Mouse (Mus musculus): ENCODE results near the gene Vac14. TPM values are rescaled to one million over a fixed set of nuclear protein-coding genes. Genes with fewer than 3 reads are reported as not detected.

The Vac14 gene
- 28.3 and 30.5 TPM in 2 replicates for polyA plus RNA-seq (2016; fragmentation: Nextera tagmentation; extraction: Ambion mirVana)

GRCm38 (mm10) chr8:110618391-110619207, at the start of gene Vac14:
Gene Vac14 (plus strand): TSS chr8:110618585.
- Histone ChIP-seq H3K4me2 (peak within 1 kb of the TSS; percentile 92), H3K4me1 (peaks cover 39% of the 10 kb centered on the region), H3K27me3 (replicated peaks) (peaks cover 18% of the 10 kb centered on the region; the same call in 1 of the 2 replicates), H3K9me3 (replicated peaks) (no peaks in the 10 kb centered on the region), H3K4me3 (peak within 1 kb of the TSS; percentile 95), H3K9ac (peak within 1 kb of the TSS; percentile 84), H3K36me3 (peaks cover 4% of the 10 kb centered on the region; the same call in 1 of the 2 replicates), H3K27ac (peak within 1 kb of the TSS; percentile 70)
- peak; percentile 94 for ATAC-seq
- under 1% methylated on average over 67 of the region's 67 CpGs for WGBS (ENCODE audit: insufficient replicate concordance)

GRCm38 (mm10) chr8:110592641-110593040, 25.7 kb upstream of the Vac14 start:
- WGBS (ENCODE audit: insufficient replicate concordance) = 58% methylated on average over 9 of the region's 9 CpGs
- H3K36me3 ChIP-seq = no peaks in the 10 kb centered on the region
- no peaks in the 10 kb centered on the region for H3K9me3 ChIP-seq (replicated peaks)
- H3K27ac ChIP-seq = no peak overlapping the region
- ATAC-seq = no peak
- no peak overlapping the region for H3K9ac ChIP-seq
- no peak overlapping the region for H3K4me3 ChIP-seq
- H3K4me1 ChIP-seq = no peaks in the 10 kb centered on the region
- no peaks in the 10 kb centered on the region for H3K27me3 ChIP-seq (replicated peaks)
- H3K4me2 ChIP-seq = no peak overlapping the region

GRCm38 (mm10) chr8:110594164-110594563, 24.2 kb upstream of the Vac14 start:
- ATAC-seq = no peak
- H3K36me3 ChIP-seq = no peaks in the 10 kb centered on the region
- H3K27ac ChIP-seq = no peak overlapping the region
- 0 out of 2 replicates have a peak, but pooled peaks cover 7% of the 10 kb centered on the region for H3K27me3 ChIP-seq (replicated peaks)
- no peak overlapping the region for H3K4me2 ChIP-seq
- H3K4me1 ChIP-seq = no peaks in the 10 kb centered on the region
- 67% methylated on average over 6 of the region's 6 CpGs for WGBS (ENCODE audit: insufficient replicate concordance)
- H3K9me3 ChIP-seq (replicated peaks) = no peaks in the 10 kb centered on the region
- H3K4me3 ChIP-seq = no peak overlapping the region
- no peak overlapping the region for H3K9ac ChIP-seq

GRCm38 (mm10) chr8:110604556-110604955, 13.8 kb upstream of the Vac14 start:
- Histone ChIP-seq H3K9ac (no peak overlapping the region), H3K27me3 (replicated peaks) (peaks cover 9% of the 10 kb centered on the region), H3K4me2 (no peak overlapping the region), H3K9me3 (replicated peaks) (no peaks in the 10 kb centered on the region), H3K4me1 (no peaks in the 10 kb centered on the region), H3K36me3 (no peaks in the 10 kb centered on the region), H3K27ac (no peak overlapping the region), H3K4me3 (no peak overlapping the region)
- 3% methylated on average over 1 of the region's 1 CpGs for WGBS (ENCODE audit: insufficient replicate concordance)
- ATAC-seq = no peak

- Histone ChIP-seq H3K27ac (no peak overlapping the region), H3K36me3 (no peaks in the 10 kb centered on the region), H3K4me3 (no peak overlapping the region), H3K9me3 (replicated peaks) (no peaks in the 10 kb centered on the region), H3K4me1 (no peaks in the 10 kb centered on the region), H3K4me2 (no peak overlapping the region), H3K27me3 (replicated peaks) (peaks cover 13% of the 10 kb centered on the region), H3K9ac (no peak overlapping the region)
- 42% methylated on average over 6 of the region's 6 CpGs for WGBS (ENCODE audit: insufficient replicate concordance)
- ATAC-seq = no peak
Measured at GRCm38 (mm10) chr8:110605401-110606015, 12.9 kb upstream of the Vac14 start.

GRCm38 (mm10) chr8:110615730-110616129, 2.7 kb upstream of the Vac14 start:
- no peak overlapping the region for H3K9ac ChIP-seq
- peaks cover 32% of the 10 kb centered on the region for H3K4me1 ChIP-seq
- H3K36me3 ChIP-seq = no peaks in the 10 kb centered on the region
- H3K27ac ChIP-seq = no peak overlapping the region
- peaks cover 30% of the 10 kb centered on the region; the same call in 1 of the 2 replicates for H3K27me3 ChIP-seq (replicated peaks)
- H3K4me2 ChIP-seq = no peak overlapping the region
- no peaks in the 10 kb centered on the region for H3K9me3 ChIP-seq (replicated peaks)
- no peak for ATAC-seq
- WGBS (ENCODE audit: insufficient replicate concordance) = 36% methylated on average over 3 of the region's 3 CpGs
- H3K4me3 ChIP-seq = no peak overlapping the region

- Histone ChIP-seq H3K9ac (peak overlapping the region; percentile 41; the same call in 1 of the 2 replicates), H3K4me2 (peak overlapping the region; percentile 92), H3K9me3 (replicated peaks) (no peaks in the 10 kb centered on the region), H3K4me1 (peaks cover 39% of the 10 kb centered on the region), H3K4me3 (peak overlapping the region; percentile 95), H3K36me3 (peaks cover 4% of the 10 kb centered on the region; the same call in 1 of the 2 replicates), H3K27me3 (replicated peaks) (peaks cover 23% of the 10 kb centered on the region; the same call in 1 of the 2 replicates), H3K27ac (no peak overlapping the region)
- ATAC-seq = no peak
- 17% methylated on average over 14 of the region's 14 CpGs for WGBS (ENCODE audit: insufficient replicate concordance)
Measured at GRCm38 (mm10) chr8:110617801-110618358, 505 bp upstream of the Vac14 start.

GRCm38 (mm10) chr8:110619208-110619574, 806 bp downstream of the Vac14 start:
- Histone ChIP-seq H3K4me3 (peak overlapping the region; percentile 95), H3K27ac (peak overlapping the region; percentile 70; the same call in 1 of the 2 replicates), H3K4me1 (peaks cover 39% of the 10 kb centered on the region), H3K4me2 (peak overlapping the region; percentile 92), H3K9ac (peak overlapping the region; percentile 84), H3K9me3 (replicated peaks) (no peaks in the 10 kb centered on the region), H3K27me3 (replicated peaks) (peaks cover 17% of the 10 kb centered on the region; the same call in 1 of the 2 replicates), H3K36me3 (peaks cover 4% of the 10 kb centered on the region)
- peak; percentile 36; the same call in 1 of the 2 replicates for ATAC-seq
- WGBS (ENCODE audit: insufficient replicate concordance) = 15% methylated on average over 8 of the region's 8 CpGs

- H3K27ac ChIP-seq = no peak overlapping the region
- peak overlapping the region; percentile 92 for H3K4me2 ChIP-seq
- peaks cover 4% of the 10 kb centered on the region for H3K36me3 ChIP-seq
- 83% methylated on average over 5 of the region's 5 CpGs for WGBS (ENCODE audit: insufficient replicate concordance)
- peak overlapping the region; percentile 95 for H3K4me3 ChIP-seq
- H3K27me3 ChIP-seq (replicated peaks) = peaks cover 17% of the 10 kb centered on the region; the same call in 1 of the 2 replicates
- peaks cover 39% of the 10 kb centered on the region for H3K4me1 ChIP-seq
- no peak for ATAC-seq
- peak overlapping the region; percentile 84; the same call in 1 of the 2 replicates for H3K9ac ChIP-seq
- H3K9me3 ChIP-seq (replicated peaks) = no peaks in the 10 kb centered on the region
Measured at GRCm38 (mm10) chr8:110619919-110620318, 1.5 kb downstream of the Vac14 start.

- no peak overlapping the region for H3K9ac ChIP-seq
- WGBS (ENCODE audit: insufficient replicate concordance) = 70% methylated on average over 4 of the region's 4 CpGs
- ATAC-seq = no peak
- peaks cover 15% of the 10 kb centered on the region for H3K4me1 ChIP-seq
- no peak overlapping the region for H3K27ac ChIP-seq
- H3K4me2 ChIP-seq = no peak overlapping the region
- no peak overlapping the region for H3K4me3 ChIP-seq
- no peaks in the 10 kb centered on the region for H3K9me3 ChIP-seq (replicated peaks)
- no peaks in the 10 kb centered on the region for H3K27me3 ChIP-seq (replicated peaks)
- H3K36me3 ChIP-seq = peaks cover 12% of the 10 kb centered on the region
Measured at GRCm38 (mm10) chr8:110626431-110626830, 8.0 kb downstream of the Vac14 start.

- Histone ChIP-seq H3K9me3 (replicated peaks) (no peaks in the 10 kb centered on the region), H3K4me1 (peaks cover 13% of the 10 kb centered on the region; the same call in 1 of the 2 replicates), H3K4me2 (no peak overlapping the region), H3K36me3 (peaks cover 39% of the 10 kb centered on the region), H3K9ac (no peak overlapping the region), H3K4me3 (no peak overlapping the region), H3K27ac (no peak overlapping the region), H3K27me3 (replicated peaks) (no peaks in the 10 kb centered on the region)
- 69% methylated on average over 9 of the region's 9 CpGs for WGBS (ENCODE audit: insufficient replicate concordance)
- 0 out of 2 replicates have a peak, but pooled peaks have one; percentile 15 for ATAC-seq
Measured at GRCm38 (mm10) chr8:110629245-110630063, 11.1 kb downstream of the Vac14 start.

Data from liver, embryonic 12.5 days (tissue).